Mouse (Mus musculus): ENCODE measurements around the gene Gm11985. TPM values are rescaled to one million over a fixed set of nuclear protein-coding genes. Genes with fewer than 3 reads are reported as not detected.

The Gm11985 gene
- polyA plus RNA-seq (2015; fragmentation: Illumina TruSeq; extraction: RNeasy Lipid Tissue Mini Kit (QIAGEN cat#74804); ENCODE audit: insufficient read depth, low replicate concordance): not detected

GRCm38 (mm10) chr11:7188469-7188868 is at the start of gene Gm11985:
Gm11985 (minus strand) TSS chr11:7188569.

GRCm38 (mm10) chr11:7213501-7214341 is 25.4 kb upstream of the Gm11985 start, which contains the start of gene Igfbp3:
Igfbp3 (minus strand) TSS chr11:7213923.

GRCm38 (mm10) chr11:7197491-7197941 is 9.1 kb upstream of the Gm11985 start, which contains the start of gene Igfbp1:
Igfbp1 (plus strand) TSS chr11:7197782.

Other genes with a start within 250 kb of the Gm11985 start
- gene Adcy1, start 125.1 kb downstream of the Gm11985 start, polyA plus RNA-seq (2015; fragmentation: Illumina TruSeq; extraction: RNeasy Lipid Tissue Mini Kit (QIAGEN cat#74804); ENCODE audit: insufficient read depth, low replicate concordance): 1.4 TPM
- gene Igfbp1, start 9.2 kb upstream of the Gm11985 start, polyA plus RNA-seq (2015; fragmentation: Illumina TruSeq; extraction: RNeasy Lipid Tissue Mini Kit (QIAGEN cat#74804); ENCODE audit: insufficient read depth, low replicate concordance): not detected
- 213 TPM for gene Igfbp3, start 25.4 kb upstream of the Gm11985 start, polyA plus RNA-seq (2015; fragmentation: Illumina TruSeq; extraction: RNeasy Lipid Tissue Mini Kit (QIAGEN cat#74804); ENCODE audit: insufficient read depth, low replicate concordance)